Mouse (Mus musculus) natural killer cell, adult 2 months (primary cell): ENCODE data around the gene Cd40lg.

Experiments used
- DNase-seq, 2 experiments: peaks; one replicate each; pipeline ENCODE4 v3.0.0; 2022; ENCODE audit warnings: low spot score in 2 of 2

The Cd40lg gene

DNA sequence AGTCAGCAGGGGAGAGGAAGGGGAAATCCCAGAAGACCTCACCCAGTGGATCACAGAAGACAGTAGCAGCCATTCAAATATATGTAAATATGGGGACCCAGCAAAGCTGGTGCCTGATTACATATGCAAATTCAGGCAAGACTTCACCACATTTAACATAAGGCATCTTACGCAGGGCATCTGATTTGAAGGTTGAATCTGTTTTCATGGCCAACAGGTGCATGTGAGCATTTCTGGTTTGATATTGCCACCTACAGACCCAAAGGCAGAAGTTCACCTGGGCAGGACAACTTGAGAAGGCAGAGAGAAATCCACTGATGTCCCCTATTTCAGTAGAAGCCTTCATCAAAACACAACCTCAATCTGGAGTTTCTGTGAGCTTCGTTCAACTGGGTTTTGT, 48.8 kb downstream of the Cd40lg start:
- DNase-seq, result peak in 1 of 2 experiments; percentile 26

DNA sequence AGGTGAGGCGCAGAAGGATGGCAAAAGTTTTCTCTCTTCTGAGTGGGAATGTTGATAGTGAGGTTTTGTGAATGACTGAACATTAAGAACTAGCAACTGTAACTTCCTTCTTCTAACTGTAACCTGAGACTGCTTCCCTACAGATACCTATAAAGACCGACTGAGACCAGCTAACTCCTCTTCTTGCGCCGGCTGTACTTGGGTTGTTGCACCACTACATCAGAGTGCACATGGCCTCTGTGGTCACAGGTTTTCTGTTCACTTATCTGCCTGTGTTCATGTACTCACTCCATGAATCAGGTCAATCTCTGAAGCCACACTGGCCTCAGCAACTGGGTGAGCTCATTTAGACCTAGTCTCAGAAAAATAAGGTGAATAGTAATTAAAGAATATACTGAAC, 51.6 kb downstream of the Cd40lg start:
- no peak for DNase-seq
